Mouse (Mus musculus): ENCODE measurements around the gene Fbln1. TPM values are rescaled to one million over a fixed set of nuclear protein-coding genes. Genes with fewer than 3 reads are reported as not detected.

Fbln1 gene
- total RNA-seq, 2 experiments from 2014 or later = 6.5 to 20.9 TPM

DNA sequence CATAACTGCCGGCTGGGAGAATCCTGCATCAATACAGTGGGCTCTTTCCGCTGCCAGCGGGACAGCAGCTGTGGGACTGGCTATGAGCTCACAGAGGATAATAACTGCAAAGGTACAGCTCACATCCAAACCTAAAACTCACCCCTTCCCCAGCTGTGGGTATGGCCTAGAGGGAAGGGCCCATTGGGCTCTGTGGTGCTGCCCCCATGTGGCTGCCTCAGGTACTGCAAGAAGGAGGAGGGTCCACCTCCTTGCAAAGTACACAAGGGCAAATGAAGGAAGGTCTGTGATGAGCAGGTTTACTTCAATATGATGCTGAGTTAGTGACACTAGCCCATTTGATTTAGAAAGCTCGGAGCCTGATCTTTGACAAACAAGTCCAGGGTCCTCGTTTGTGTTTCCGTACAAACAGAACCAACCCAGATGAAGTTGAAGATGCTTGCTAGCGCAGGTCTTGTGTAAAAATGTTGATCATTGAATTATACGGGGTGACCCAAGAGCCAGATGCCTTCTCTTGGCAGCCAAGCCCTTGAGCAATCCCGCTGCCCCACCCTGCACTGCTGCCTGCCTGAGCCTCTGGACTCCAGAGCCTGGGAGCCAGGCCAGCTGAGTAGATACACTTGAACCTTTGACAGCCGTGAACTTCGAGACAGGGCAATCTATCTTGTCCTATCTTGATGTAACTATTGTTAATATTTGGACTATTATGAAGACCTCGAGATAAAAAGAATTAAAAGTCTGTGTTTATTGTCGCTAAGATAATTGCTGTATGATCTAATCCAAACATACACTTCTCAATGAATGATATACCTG, 25.9 kb downstream of the Fbln1 start:
- Histone ChIP-seq H3K4me3 (no peak overlapping the region), H3K27ac (peak overlapping the region; percentile 71)
- intact Hi-C loops (cut with DNase I) = loop anchor here (1.0 kb wide), 1 partner anchor 80 kb away; no protein-coding TSS in a partner anchor
- TF ChIP-seq CTCF (IDR thresholded peaks at IDR 0.05) = peak; percentile 93
- peak; percentile 83 for DNase-seq

DNA sequence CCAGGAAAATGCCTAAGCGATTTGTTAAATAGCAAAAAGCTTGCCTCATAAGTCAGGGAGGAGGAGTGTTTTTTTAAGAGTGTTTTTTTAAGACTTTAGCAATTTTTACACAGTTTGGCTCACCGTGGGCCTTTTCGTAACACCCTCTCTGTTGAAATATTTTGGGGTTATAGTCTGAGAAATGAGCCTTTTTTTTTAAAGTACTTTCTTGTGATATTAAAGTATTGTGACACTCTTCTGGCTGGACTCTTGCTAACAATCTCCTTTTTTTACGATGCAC, 26.4 kb downstream of the Fbln1 start:
- Histone ChIP-seq H3K4me3 (no peak overlapping the region), H3K27ac (peak overlapping the region; percentile 71)
- DNase-seq = peak; percentile 53
- no peak for TF ChIP-seq CTCF (IDR thresholded peaks at IDR 0.05)
- intact Hi-C loops (cut with DNase I) = no loop called here

DNA sequence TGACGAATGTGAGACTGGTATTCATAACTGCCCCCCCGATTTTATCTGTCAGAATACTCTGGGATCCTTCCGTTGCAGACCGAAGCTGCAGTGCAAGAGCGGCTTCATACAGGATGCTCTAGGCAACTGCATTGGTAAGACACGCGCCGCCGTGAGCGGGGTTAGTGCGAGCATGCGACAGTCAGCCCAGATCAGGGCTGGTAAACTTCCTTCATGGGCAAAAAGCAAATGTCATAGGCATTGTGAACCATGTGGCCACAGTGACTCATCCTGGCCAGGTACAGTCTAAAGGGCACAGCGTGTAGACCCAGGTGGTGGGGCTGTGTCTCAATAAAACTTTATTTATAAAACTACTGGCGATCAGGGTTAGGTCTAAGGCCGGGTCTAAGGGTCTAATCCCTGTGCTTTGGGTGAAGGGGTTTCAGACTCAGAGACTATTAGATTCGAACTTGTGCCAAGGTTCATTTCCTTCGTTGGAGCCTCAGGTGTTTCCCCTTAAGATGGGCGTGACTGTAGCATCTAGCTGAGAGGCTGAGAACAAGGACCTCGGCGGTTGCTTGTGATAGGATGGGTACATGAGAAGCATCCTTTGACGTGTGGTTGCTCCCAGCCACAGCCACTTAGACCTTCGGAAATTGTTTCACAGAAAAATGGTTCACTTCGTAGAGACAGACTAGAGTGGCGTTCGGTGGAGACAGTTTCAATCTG, 26.9 kb downstream of the Fbln1 start:
- no peak for TF ChIP-seq CTCF (IDR thresholded peaks at IDR 0.05)
- intact Hi-C loops (cut with DNase I) = no loop called here
- H3K4me3 ChIP-seq = no peak overlapping the region
- no peak for DNase-seq
- H3K27ac ChIP-seq = peak overlapping the region; percentile 71

DNA sequence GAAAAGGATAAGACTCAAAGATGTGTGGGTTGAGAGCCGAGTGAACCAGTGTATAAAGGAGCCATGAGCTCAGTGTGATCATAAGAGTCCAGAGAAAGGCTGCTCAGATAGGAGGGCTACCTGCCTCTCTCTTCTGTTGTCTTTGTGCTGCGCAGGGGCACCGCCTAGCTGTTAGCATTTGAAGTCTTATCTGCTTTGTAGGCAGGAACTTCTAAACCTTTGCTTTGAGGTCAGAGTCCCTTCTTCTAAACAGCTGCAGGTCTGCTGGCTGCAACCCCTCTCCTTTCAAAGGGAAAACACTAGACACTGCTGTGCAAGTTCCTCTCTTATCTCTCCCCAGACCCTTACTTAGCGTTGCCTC, 27.5 kb downstream of the Fbln1 start:
- no peak for DNase-seq
- intact Hi-C loops (cut with DNase I) = no loop called here
- no peak for TF ChIP-seq CTCF (IDR thresholded peaks at IDR 0.05)
- Histone ChIP-seq H3K4me3 (no peak overlapping the region), H3K27ac (no peak overlapping the region)

DNA sequence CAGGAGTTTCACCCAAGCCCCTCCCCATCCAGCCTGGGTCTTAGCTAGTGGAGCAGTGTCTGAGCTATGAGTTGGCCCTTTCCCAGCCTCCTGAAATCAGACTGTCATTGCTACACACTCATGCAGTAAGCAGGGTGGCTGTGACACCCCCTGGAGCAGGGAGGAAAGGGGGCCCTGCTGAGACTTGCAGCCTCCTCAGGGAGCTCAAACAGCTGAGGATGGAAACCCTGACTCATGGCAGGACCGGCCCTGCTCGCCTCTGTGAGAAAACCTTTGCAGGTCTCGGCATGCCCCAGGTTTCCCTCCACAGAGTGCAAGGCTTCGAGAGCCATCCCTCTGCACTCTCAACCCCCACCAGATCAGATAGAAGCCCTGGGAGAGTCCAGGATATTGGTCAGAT, 27.9 kb downstream of the Fbln1 start:
- H3K4me3 ChIP-seq = no peak overlapping the region
- H3K27ac ChIP-seq = no peak overlapping the region
- intact Hi-C loops (cut with DNase I) = no loop called here
- TF ChIP-seq CTCF (IDR thresholded peaks at IDR 0.05) = no peak
- no peak for DNase-seq

DNA sequence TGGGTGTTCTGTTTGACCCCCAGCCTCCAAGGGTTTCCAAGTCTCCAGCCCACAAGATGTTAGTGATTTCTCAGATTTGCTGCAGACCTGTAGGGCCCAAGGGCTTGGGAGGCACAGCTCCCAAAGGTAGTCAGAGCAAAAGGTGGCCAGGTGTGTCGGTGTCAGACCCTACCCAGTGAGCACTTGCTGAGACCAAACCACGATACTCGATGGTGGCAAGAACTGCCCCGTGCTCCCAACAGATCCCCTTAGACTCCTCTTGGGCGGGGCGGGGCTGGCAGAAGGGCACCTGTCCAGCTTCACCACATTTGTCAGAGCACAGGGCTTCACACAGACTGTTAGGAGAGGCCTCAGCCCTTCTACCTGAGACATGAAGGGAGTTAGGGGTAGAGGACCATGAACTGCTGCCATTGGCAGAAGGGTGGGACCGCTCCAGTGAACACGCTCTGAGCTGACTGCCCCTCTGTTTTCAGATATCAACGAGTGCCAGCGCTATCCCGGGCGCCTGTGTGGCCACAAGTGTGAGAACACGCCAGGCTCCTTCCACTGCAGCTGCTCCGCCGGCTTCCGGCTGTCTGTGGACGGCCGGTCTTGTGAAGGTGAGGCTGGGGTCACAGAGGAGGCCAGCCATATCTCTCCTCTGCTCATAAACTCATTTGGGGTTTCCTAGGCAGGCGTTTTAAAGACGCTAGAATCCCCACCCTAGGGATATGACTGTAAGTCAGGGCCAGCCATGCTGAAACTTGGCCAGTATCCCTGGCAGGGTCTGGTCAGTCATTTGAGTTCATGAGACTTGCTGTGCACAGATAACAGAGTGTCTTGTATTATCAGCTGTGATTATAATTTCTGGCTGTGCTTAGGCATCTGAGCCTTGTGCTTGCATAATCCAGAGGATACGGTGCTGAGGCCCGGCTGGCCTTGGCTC, 33.3 kb downstream of the Fbln1 start:
- Histone ChIP-seq H3K27ac (peak overlapping the region; percentile 46), H3K4me3 (no peak overlapping the region)
- DNase-seq = peak; percentile 71
- TF ChIP-seq CTCF (IDR thresholded peaks at IDR 0.05) = no peak
- intact Hi-C loops (cut with DNase I) = no loop called here

DNA sequence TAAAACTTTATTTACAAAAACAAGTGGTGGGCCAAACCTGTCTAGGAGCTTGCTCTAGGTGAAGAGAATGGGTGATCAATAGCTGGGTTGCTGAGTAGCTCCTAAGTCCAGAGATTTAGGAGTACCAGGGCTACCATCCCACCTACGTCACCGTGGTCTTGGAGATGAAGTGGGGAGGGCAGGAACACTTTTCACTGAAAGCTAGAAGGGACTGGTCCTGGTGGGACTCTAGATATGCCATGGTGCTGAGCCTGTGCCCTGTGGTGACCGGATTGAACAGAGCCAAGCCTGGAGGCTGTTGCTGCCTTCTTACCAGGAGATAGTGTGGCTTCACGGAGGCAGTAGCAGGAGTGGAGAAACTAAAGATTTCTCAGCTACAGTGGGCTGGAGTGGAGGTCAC, 34.3 kb downstream of the Fbln1 start:
- DNase-seq = no peak
- intact Hi-C loops (cut with DNase I) = no loop called here
- no peak for TF ChIP-seq CTCF (IDR thresholded peaks at IDR 0.05)
- no peak overlapping the region for H3K4me3 ChIP-seq
- H3K27ac ChIP-seq = no peak overlapping the region

DNA sequence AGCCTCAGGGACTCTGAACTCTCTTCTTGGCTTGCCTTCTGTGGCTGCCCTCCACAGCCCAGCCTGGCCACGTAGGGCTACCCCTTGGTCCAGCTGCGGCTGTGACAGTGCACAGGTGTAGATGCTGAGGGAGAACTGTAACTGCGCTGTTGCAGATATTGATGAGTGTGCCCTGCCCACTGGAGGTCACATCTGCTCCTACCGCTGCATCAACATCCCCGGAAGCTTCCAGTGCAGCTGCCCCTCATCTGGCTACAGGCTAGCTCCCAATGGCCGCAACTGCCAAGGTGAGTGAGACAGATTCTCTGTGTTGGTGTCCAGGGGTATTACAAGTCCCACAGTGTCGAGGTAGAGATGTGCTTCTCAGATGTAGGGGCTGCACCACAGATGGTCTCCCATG, 36.1 kb downstream of the Fbln1 start:
- Histone ChIP-seq H3K27ac (no peak overlapping the region), H3K4me3 (no peak overlapping the region)
- intact Hi-C loops (cut with DNase I) = no loop called here
- TF ChIP-seq CTCF (IDR thresholded peaks at IDR 0.05) = no peak
- no peak for DNase-seq

DNA sequence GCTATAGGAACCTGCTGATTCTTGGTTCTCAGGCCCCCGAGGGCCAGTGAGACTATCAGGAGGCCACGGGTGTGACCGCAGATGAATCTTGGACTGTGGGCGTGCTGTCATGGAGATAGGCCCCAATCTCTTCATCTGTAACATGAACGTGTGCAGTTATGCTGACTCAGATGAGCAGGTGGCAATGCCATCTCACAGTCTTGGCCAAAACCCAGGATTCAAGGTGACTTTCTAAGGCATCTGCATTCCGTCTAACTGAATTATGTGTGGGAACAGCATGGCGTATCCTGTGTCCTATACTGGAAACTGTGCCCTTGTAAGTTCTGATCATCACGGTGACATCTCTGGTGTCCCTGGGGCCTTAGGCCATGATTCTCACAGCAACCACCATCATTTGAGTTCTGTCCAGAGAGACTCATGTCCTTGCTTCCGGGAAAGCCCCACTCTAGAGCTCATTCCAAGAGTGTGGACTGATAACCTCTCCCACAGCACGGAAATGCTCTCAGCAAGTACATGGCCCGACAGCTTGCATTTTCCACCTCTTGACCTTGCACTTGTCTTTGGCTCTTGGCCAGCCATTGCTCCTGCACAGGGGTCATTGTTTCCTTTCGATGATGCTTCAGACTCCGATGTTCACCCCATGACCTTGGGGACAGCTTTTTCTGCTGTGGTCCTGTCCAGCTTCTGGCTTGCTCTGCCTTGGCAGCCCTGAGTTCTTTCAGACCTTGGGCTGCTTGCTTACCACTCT, 38.8 kb downstream of the Fbln1 start:
- peak overlapping the region; percentile 48 for H3K27ac ChIP-seq
- DNase-seq = no peak
- intact Hi-C loops (cut with DNase I) = no loop called here
- no peak for TF ChIP-seq CTCF (IDR thresholded peaks at IDR 0.05)
- no peak overlapping the region for H3K4me3 ChIP-seq

DNA sequence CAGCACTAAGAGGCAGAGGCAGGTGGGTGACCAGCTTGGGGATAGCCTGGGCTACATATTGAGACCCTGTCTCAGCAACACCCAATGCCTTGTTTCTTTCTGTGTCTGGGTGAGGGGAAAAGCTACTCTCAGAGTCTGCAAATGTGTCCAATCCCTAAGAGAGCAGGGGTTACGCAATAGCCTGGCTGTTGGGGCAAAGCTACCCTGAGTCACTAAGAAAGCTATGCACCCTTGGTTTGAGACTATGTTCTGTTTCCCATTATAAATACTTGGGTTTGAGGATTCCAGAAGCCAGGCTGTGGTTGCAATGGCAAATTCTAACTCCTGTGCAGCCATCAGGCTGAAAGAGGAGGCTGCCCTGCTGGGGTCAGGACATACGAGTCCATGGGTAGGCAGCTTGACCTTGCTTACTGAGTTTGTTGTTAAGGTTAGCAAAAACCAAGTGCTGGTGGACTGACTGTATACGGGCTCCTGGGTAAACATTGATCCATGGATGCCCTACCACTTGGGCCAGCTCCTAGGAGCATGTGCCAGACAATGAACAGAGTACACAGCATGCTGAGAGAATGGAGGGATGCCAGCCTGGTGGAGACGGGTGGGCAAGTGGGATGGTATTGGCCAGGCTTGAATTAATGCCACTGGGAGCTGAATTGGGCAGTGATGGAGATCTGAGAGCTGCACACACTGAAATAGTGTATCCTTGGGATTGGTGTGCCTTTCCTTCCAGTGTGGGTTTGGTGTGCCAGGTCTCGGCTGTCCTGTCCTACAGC, 39.7 kb downstream of the Fbln1 start:
- peak; percentile 67 for DNase-seq
- TF ChIP-seq CTCF (IDR thresholded peaks at IDR 0.05) = no peak
- intact Hi-C loops (cut with DNase I) = no loop called here
- H3K27ac ChIP-seq = peak overlapping the region; percentile 49
- H3K4me3 ChIP-seq = no peak overlapping the region

DNA sequence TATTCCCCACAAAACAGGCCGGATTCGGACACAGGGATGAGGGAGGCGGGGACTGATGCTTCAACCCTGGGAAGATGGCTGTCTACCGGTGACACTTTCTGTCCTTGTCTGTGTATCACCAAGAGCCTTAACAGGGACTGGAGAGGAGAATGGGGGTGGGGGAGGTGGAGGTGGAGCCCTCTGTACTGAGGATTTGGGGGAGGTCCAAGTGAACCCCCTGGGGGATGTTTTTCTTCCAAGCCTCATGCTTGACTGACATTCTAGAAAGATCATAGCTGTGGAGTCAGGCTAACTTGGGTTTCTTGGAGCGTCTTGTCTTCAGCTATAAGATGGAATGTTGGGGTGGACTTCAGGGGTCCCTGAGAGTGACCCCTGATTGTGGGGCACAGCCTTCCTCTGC, 40.3 kb downstream of the Fbln1 start:
- TF ChIP-seq CTCF (IDR thresholded peaks at IDR 0.05) = no peak
- no peak overlapping the region for H3K4me3 ChIP-seq
- no peak for DNase-seq
- intact Hi-C loops (cut with DNase I) = no loop called here
- peak overlapping the region; percentile 49 for H3K27ac ChIP-seq

DNA sequence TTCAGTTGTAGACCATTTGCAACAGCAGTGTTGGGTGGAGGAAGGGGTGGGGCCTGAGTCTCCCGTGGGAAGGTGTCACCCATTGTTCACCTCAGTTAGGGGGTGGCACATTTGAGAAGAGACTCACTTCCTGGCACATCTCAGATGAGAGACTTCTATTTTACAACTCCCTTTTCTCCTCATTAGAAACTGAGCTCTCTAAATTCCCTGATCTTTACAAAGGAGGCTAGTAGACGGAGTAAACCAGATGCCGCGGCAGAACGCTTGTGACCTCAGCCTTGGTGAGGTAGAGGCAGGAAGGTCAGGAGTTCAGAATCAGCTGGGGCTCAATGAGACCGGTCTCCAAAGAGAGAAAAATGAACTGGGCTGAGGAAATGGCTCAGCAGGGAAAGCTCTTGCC, 41.2 kb downstream of the Fbln1 start:
- intact Hi-C loops (cut with DNase I) = no loop called here
- H3K4me3 ChIP-seq = no peak overlapping the region
- no peak overlapping the region for H3K27ac ChIP-seq
- no peak for TF ChIP-seq CTCF (IDR thresholded peaks at IDR 0.05)
- no peak for DNase-seq

Data from gastrocnemius, adult 2 months (tissue).